Mouse (Mus musculus) embryonic facial prominence, embryonic 10.5 days (tissue): Measurements from ENCODE around the gene Ifnl2. TPM values are rescaled to one million over a fixed set of nuclear protein-coding genes. Genes with fewer than 3 reads are reported as not detected.

Source experiments
- polyA plus RNA-seq: library from polyadenylated mRNA; unstranded; fragments of >200 nt; fragmentation: Nextera tagmentation; extraction: Ambion mirVana; gene quantifications from 2 replicates; pipeline ENCODE4 v1.2.1, GENCODE M21; 2016

The Ifnl2 gene
- polyA plus RNA-seq, 1 experiment from 2014 or later: not detected

Other genes starting within 250 kb of the Ifnl2 start
- gene Eid2, start 242.6 kb downstream of the Ifnl2 start, polyA plus RNA-seq: 2.0 and 2.7 TPM in 2 replicates
- gene Eid2b, start 232.7 kb downstream of the Ifnl2 start, polyA plus RNA-seq: 9.3 and 9.7 TPM in 2 replicates
- gene Selenov, start 219.3 kb downstream of the Ifnl2 start, polyA plus RNA-seq: 0.18 and 0.49 TPM in 2 replicates
- 7.3 and 13.9 TPM in 2 replicates for gene Dll3, start 208.2 kb downstream of the Ifnl2 start, polyA plus RNA-seq
- 215 and 243 TPM in 2 replicates for gene Timm50, start 198.4 kb downstream of the Ifnl2 start, polyA plus RNA-seq
- 122 and 124 TPM in 2 replicates for gene Supt5, start 171.7 kb downstream of the Ifnl2 start, polyA plus RNA-seq
- gene Rps16, start 159.8 kb downstream of the Ifnl2 start, polyA plus RNA-seq: 1,023 and 1,043 TPM in 2 replicates
- gene Plekhg2, start 137.9 kb downstream of the Ifnl2 start, polyA plus RNA-seq: 93.4 and 101 TPM in 2 replicates
- gene Zfp36, start 130.2 kb downstream of the Ifnl2 start, polyA plus RNA-seq: 5.6 and 5.7 TPM in 2 replicates
- gene Med29, start 117.7 kb downstream of the Ifnl2 start, polyA plus RNA-seq: 61.9 and 62.6 TPM in 2 replicates
- 88.3 and 89.0 TPM in 2 replicates for gene Paf1, start 117.5 kb downstream of the Ifnl2 start, polyA plus RNA-seq
- 6.9 and 7.1 TPM in 2 replicates for gene Gmfg, start 73.0 kb downstream of the Ifnl2 start, polyA plus RNA-seq
- gene Lrfn1, start 58.5 kb downstream of the Ifnl2 start, polyA plus RNA-seq: 4.9 TPM in 2 replicates
- not detected in 2 replicates for gene Ifnl3, start 12.4 kb upstream of the Ifnl2 start, polyA plus RNA-seq
- gene Sycn, start 30.4 kb upstream of the Ifnl2 start, polyA plus RNA-seq: not detected in 2 replicates
- gene Nccrp1, start 36.8 kb upstream of the Ifnl2 start, polyA plus RNA-seq: 0.10 TPM in 1 of 2 replicates, not detected in the other
- 36.0 and 38.9 TPM in 2 replicates for gene Samd4b, start 87.7 kb upstream of the Ifnl2 start, polyA plus RNA-seq
- 70.1 and 75.8 TPM in 2 replicates for gene Pak4, start 87.7 kb upstream of the Ifnl2 start, polyA plus RNA-seq
- gene Acp7, start 120.9 kb upstream of the Ifnl2 start, polyA plus RNA-seq: not detected in 2 replicates
- gene Fbxo27, start 182.4 kb upstream of the Ifnl2 start, polyA plus RNA-seq: 7.8 TPM in 2 replicates
- 11.9 and 14.3 TPM in 2 replicates for gene Fbxo17, start 206.3 kb upstream of the Ifnl2 start, polyA plus RNA-seq
- 163 and 164 TPM in 2 replicates for gene Mrps12, start 231.4 kb upstream of the Ifnl2 start, polyA plus RNA-seq
- gene Sars2, start 231.5 kb upstream of the Ifnl2 start, polyA plus RNA-seq: 40.3 and 44.6 TPM in 2 replicates
- gene Ccer2, start 245.7 kb upstream of the Ifnl2 start, polyA plus RNA-seq: 0.49 and 2.1 TPM in 2 replicates